Mouse (Mus musculus) limb, embryonic 14.5 days (tissue): ENCODE data around the gene Insl5. TPM values are rescaled to one million over a fixed set of nuclear protein-coding genes. Genes with fewer than 3 reads are reported as not detected.

Experiments used
- ATAC-seq: fragments of 200-750 bp; cut with Nextera tagmentation; 2 replicates; pipeline ENCODE4 v1.8.0; 2017; ENCODE audit warnings: low read depth, moderate number of reproducible peaks, moderate TSS enrichment; ENCODE audit not compliant: low FRiP score
- DNase-seq: peaks from one replicate; pipeline ENCODE4 v3.0.0-alpha.2; 2015; ENCODE audit warnings: low spot score
- H3K27ac ChIP-seq: fragments of 300-500 bp; sonication (generic); replicated peaks from 2 replicates; pipeline ENCODE4 v1.5.1; 2014; ENCODE audit warnings: low read depth, mild to moderate bottlenecking, low read length, moderate library complexity, mixed read lengths
- H3K27me3 ChIP-seq: fragments of 300-500 bp; sonication (generic); 2 replicates; pipeline ENCODE4 v1.6.1; 2014; ENCODE audit warnings: low read length, mixed read lengths; ENCODE audit not compliant: control insufficient read depth, insufficient read depth
- H3K36me3 ChIP-seq: fragments of 300-500 bp; sonication (generic); 2 replicates; pipeline ENCODE4 v1.6.1; 2014; ENCODE audit warnings: mild to moderate bottlenecking, low read length, moderate library complexity, mixed read lengths; ENCODE audit not compliant: control insufficient read depth, insufficient read depth
- H3K4me1 ChIP-seq: fragments of 300-500 bp; sonication (generic); 2 replicates; pipeline ENCODE4 v1.6.1; 2014; ENCODE audit warnings: antibody characterized with exemption, low read length, mixed read lengths; ENCODE audit not compliant: control insufficient read depth, insufficient read depth
- H3K4me2 ChIP-seq: fragments of 300-500 bp; sonication (generic); replicated peaks from 2 replicates; pipeline ENCODE4 v1.6.1; 2014; ENCODE audit warnings: low read depth, mild to moderate bottlenecking, low read length, moderate library complexity; ENCODE audit not compliant: severe bottlenecking
- H3K4me3 ChIP-seq: fragments of 300-500 bp; sonication (generic); replicated peaks from 2 replicates; pipeline ENCODE4 v1.5.1; 2014; ENCODE audit warnings: low read length
- H3K9ac ChIP-seq: fragments of 300-500 bp; sonication (generic); 2 replicates; pipeline ENCODE4 v1.6.1; 2014; ENCODE audit warnings: mild to moderate bottlenecking, low read depth, low read length, moderate library complexity; ENCODE audit not compliant: severe bottlenecking
- H3K9me3 ChIP-seq: fragments of 300-500 bp; sonication (generic); 2 replicates; pipeline ENCODE4 v1.6.1; 2016; ENCODE audit warnings: low read length; ENCODE audit not compliant: control insufficient read depth
- POLR2A ChIP-seq: fragments of 200-500 bp; IDR thresholded peaks from 2 replicates; pipeline ENCODE4 v1.8.0; 2012; ENCODE audit warnings: inconsistent platforms, mild to moderate bottlenecking, moderate library complexity, borderline replicate concordance; ENCODE audit not compliant: insufficient read depth, insufficient read length; ENCODE audit errors: extremely low read depth
- WGBS: fragments of 180-500 bp; shearing (Covaris S2); extraction: QIAGEN DNeasy Blood & Tissue Kit; methylation state at CpG from one replicate; pipeline ENCODE4 v1.1.7; 2014; 5-methylcytosine and 5-hydroxymethylcytosine counted together
- polyA plus RNA-seq, 2 experiments: library from polyadenylated mRNA; depleted of rRNA in 1 of 2; stranded (reverse) in 1 of 2; unstranded in 1 of 2; fragments of >200 nt; fragmentation: Nextera tagmentation in 1 of 2; extraction: Ambion mirVana in 1 of 2; gene quantifications; 2 replicates each; pipeline versions ENCODE4 v1.2.1 to v1.2.3; 2012 to 2014

Insl5 gene
- polyA plus RNA-seq, 2 experiments: 0.52 TPM; not detected in 1

GRCm38 (mm10) chr4:102977778-102978321, 48.8 kb downstream of the Insl5 start:
- Histone ChIP-seq H3K9ac (no peak overlapping the region), H3K36me3 (no peaks in the 10 kb centered on the region), H3K4me1 (peaks cover 11% of the 10 kb centered on the region), H3K4me2 (peak overlapping the region; percentile 48), H3K9me3 (no peaks in the 10 kb centered on the region), H3K27me3 (no peaks in the 10 kb centered on the region), H3K27ac (no peak overlapping the region), H3K4me3 (peak overlapping the region; percentile 26)
- 6% methylated on average over 16 of the region's 16 CpGs for WGBS
- TF ChIP-seq POLR2A: no peak
- ATAC-seq (no peak), DNase-seq (no peak)

DNA sequence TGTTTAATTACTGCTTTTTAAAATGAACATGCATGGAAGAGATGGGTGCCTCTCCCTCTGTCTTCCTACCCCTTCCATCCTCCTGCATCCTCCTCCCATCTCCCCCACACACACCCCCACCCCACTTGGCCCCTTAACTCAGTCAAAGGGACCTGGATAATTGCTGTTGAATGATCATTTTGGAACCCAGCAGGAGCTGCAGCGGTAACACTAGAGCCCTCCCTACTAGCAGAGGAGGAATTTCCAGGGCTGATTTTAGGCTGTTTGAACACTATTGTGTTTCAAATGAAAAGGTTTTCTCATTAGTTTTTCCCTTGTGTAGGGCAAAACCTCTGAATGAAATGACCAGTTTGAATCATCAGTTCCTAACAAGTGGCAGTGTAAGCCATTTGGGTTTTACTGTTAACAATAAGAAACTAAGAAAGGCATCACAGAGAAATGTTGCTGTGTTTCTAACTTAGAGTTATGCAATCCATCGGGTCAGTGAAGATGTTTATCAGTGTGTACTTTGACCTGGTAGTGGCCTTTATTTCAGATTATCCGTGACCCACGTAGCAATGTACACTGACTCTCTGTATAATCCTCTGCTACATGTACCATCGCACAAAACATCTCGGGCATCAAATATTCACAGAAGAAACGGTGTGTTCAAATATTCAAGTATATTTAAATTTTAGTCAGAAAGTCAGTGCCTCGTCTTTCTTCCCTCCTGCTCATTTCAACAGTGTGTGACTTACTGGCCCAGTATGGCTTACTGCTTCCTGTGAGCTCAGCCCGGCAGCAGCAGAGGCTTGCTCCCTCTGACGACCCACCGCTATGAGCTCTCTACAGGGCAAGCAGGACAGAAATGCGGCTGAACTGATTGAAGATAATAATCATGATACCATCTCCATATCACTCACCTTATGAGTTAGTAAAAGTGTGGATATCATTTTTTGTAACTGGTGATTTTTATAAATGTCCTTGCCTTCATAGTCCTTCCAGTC, 50.1 kb downstream of the Insl5 start:
- peaks cover 11% of the 10 kb centered on the region for H3K4me1 ChIP-seq
- no peak overlapping the region for H3K4me3 ChIP-seq
- DNase-seq: no peak
- H3K9me3 ChIP-seq: no peaks in the 10 kb centered on the region
- no peak overlapping the region for H3K4me2 ChIP-seq
- H3K36me3 ChIP-seq: no peaks in the 10 kb centered on the region
- no peak overlapping the region for H3K27ac ChIP-seq
- no peak overlapping the region for H3K9ac ChIP-seq
- WGBS: 48% methylated on average over 12 of the region's 12 CpGs
- no peak for ATAC-seq
- H3K27me3 ChIP-seq: no peaks in the 10 kb centered on the region
- no peak for TF ChIP-seq POLR2A

GRCm38 (mm10) chr4:102974172-102974571, 52.5 kb downstream of the Insl5 start:
- peaks cover 11% of the 10 kb centered on the region for H3K4me1 ChIP-seq
- no peak for TF ChIP-seq POLR2A

GRCm38 (mm10) chr4:102972071-102972470, 54.6 kb downstream of the Insl5 start:
- no peak for DNase-seq
- H3K36me3 ChIP-seq: no peaks in the 10 kb centered on the region
- 77% methylated on average over 3 of the region's 3 CpGs for WGBS

More at GRCm38 (mm10) chr4:102974172-102974571, 52.5 kb downstream of the Insl5 start:
- Histone ChIP-seq H3K4me3 (no peak overlapping the region), H3K9ac (no peak overlapping the region), H3K27ac (no peak overlapping the region), H3K27me3 (no peaks in the 10 kb centered on the region), H3K9me3 (no peaks in the 10 kb centered on the region), H3K36me3 (no peaks in the 10 kb centered on the region), H3K4me2 (no peak overlapping the region)
- WGBS: 48% methylated on average over 5 of the region's 5 CpGs
- ATAC-seq: no peak
- no peak for DNase-seq

DNA sequence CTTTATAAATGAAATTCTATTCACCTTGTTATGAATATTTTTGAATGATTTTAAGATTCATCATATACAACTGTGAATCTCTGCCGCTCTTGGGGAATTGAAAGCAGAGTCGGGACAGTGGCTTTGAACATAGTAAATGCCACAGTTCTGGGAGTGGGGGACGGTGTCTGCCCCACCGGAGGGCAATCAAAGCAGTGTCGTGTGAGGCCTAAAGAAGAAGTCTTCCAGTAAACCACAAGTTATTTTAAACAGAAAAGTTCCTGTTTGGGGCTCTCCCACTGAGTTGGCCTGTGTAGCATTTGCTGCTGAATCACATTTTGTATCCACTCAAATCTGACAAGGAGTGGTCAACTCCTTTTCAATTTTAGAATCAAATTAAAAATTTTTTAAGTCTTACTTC, 55.5 kb downstream of the Insl5 start:
- H3K4me3 ChIP-seq: no peak overlapping the region
- H3K9ac ChIP-seq: no peak overlapping the region
- ATAC-seq: no peak
- no peaks in the 10 kb centered on the region for H3K9me3 ChIP-seq
- H3K27me3 ChIP-seq: no peaks in the 10 kb centered on the region
- no peak overlapping the region for H3K4me2 ChIP-seq
- no peaks in the 10 kb centered on the region for H3K4me1 ChIP-seq
- H3K36me3 ChIP-seq: no peaks in the 10 kb centered on the region
- no peak for DNase-seq
- no peak overlapping the region for H3K27ac ChIP-seq
- no peak for TF ChIP-seq POLR2A
- 63% methylated on average over 5 of the region's 5 CpGs for WGBS

More at GRCm38 (mm10) chr4:102972071-102972470, 54.6 kb downstream of the Insl5 start:
- no peak overlapping the region for H3K9ac ChIP-seq
- no peak for ATAC-seq
- H3K4me1 ChIP-seq: no peaks in the 10 kb centered on the region
- H3K4me2 ChIP-seq: no peak overlapping the region
- H3K27me3 ChIP-seq: no peaks in the 10 kb centered on the region
- no peak overlapping the region for H3K4me3 ChIP-seq
- H3K27ac ChIP-seq: no peak overlapping the region
- H3K9me3 ChIP-seq: no peaks in the 10 kb centered on the region
- TF ChIP-seq POLR2A: no peak
